Mouse (Mus musculus): ENCODE results near the gene Macrod1.

DNA sequence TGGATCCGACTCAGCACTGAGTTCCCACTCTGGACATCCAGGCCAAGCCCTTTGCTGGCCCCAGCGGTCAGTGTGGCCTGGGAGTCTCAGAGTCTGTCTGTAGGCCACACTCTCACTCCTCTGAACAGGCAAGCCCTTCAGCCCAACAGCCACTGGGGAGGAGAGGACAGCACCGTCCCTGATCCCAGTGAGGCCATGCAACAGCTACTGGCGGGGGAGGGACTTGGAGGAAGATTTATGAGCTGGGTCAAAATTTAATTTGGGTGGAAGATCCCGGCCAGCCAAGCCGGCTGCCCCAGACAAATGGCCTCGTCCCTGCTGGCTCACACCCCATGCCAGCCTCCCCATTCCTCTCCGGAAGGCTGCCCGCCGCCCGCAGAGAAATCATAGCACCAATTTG lies 64.6 kb downstream of the Macrod1 start:
- TF ChIP-seq CTCF (IDR thresholded peaks at IDR 0.05; ENCODE audit: control insufficient read depth, insufficient read depth, low read length) (no peak), POLR2A (IDR thresholded peaks at IDR 0.05; ENCODE audit: borderline replicate concordance, control insufficient read depth, low read depth, low read length) (no peak)
